Mouse (Mus musculus) MN1 (cell line): ENCODE data around the gene Slit3.

ENCODE experiments used
- DNase-seq: peaks from one replicate; pipeline ENCODE4 v3.0.0-alpha.2; 2016; ENCODE audit warnings: low spot score

Gene Slit3

GRCm38 (mm10) chr11:35406522-35406921, 285.5 kb downstream of the Slit3 start:
- DNase-seq: no peak

- DNase-seq: peak; percentile 88
Measured at GRCm38 (mm10) chr11:35407341-35408154, 286.5 kb downstream of the Slit3 start.

- no peak for DNase-seq
Measured at GRCm38 (mm10) chr11:35410431-35410830, 289.4 kb downstream of the Slit3 start.

GRCm38 (mm10) chr11:35415768-35416401, 294.9 kb downstream of the Slit3 start:
- no peak for DNase-seq

- no peak for DNase-seq
Measured at GRCm38 (mm10) chr11:35416402-35417093, 295.5 kb downstream of the Slit3 start.

GRCm38 (mm10) chr11:35417911-35418552, 297.0 kb downstream of the Slit3 start:
- DNase-seq: peak; percentile 24

- no peak for DNase-seq
Measured at GRCm38 (mm10) chr11:35419013-35419412, 298.0 kb downstream of the Slit3 start.

- DNase-seq: no peak
Measured at GRCm38 (mm10) chr11:35421728-35422127, 300.7 kb downstream of the Slit3 start.

- DNase-seq: no peak
Measured at GRCm38 (mm10) chr11:35428036-35428435, 307.0 kb downstream of the Slit3 start.

- no peak for DNase-seq
Measured at GRCm38 (mm10) chr11:35431130-35431529, 310.1 kb downstream of the Slit3 start.

- DNase-seq: no peak
Measured at GRCm38 (mm10) chr11:35437510-35437909, 316.5 kb downstream of the Slit3 start.

- DNase-seq: no peak
Measured at GRCm38 (mm10) chr11:35440186-35440585, 319.2 kb downstream of the Slit3 start.

GRCm38 (mm10) chr11:35444489-35445100, 323.6 kb downstream of the Slit3 start:
- no peak for DNase-seq

GRCm38 (mm10) chr11:35447951-35448350, 326.9 kb downstream of the Slit3 start:
- DNase-seq: no peak

GRCm38 (mm10) chr11:35449199-35449598, 328.2 kb downstream of the Slit3 start:
- no peak for DNase-seq

- peak; percentile 89 for DNase-seq
Measured at GRCm38 (mm10) chr11:35451636-35452035, 330.6 kb downstream of the Slit3 start.

- DNase-seq: peak; percentile 91
Measured at GRCm38 (mm10) chr11:35452413-35452812, 331.4 kb downstream of the Slit3 start.

GRCm38 (mm10) chr11:35454191-35454725, 333.2 kb downstream of the Slit3 start:
- DNase-seq: peak; percentile 79

- no peak for DNase-seq
Measured at GRCm38 (mm10) chr11:35454781-35455180, 333.8 kb downstream of the Slit3 start.

- no peak for DNase-seq
Measured at GRCm38 (mm10) chr11:35458068-35458467, 337.0 kb downstream of the Slit3 start.

GRCm38 (mm10) chr11:35466701-35467100, 345.7 kb downstream of the Slit3 start:
- peak; percentile 65 for DNase-seq

GRCm38 (mm10) chr11:35468847-35469246, 347.8 kb downstream of the Slit3 start:
- no peak for DNase-seq
